Mouse (Mus musculus): ENCODE data around the gene Dnhd1. TPM values are rescaled to one million over a fixed set of nuclear protein-coding genes. Genes with fewer than 3 reads are reported as not detected.
"Not testable (repeated sequence)": the region's sequence is repeated elsewhere in the genome, so short reads cannot be mapped to it uniquely, and the experiment has no call there.

Gene Dnhd1
- total RNA-seq, 2 experiments from 2014 or later = 5.5 to 6.5 TPM

DNA sequence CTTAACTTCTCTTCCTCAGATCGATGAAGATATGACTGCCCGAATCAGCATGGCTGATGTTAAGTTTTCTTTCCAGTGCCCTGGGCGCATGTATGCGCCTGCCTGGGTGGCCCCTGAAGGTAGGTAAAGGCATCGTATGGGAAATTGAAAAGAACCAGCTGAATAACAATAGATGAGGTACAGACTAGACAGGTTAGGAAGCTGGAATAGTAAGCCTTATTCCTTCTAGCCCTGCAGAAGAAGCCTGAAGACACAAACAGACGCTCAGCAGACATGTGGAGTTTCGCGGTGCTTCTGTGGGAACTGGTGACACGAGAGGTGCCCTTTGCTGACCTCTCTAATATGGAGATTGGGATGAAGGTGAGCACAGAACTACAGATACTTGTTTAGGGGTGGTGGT lies 91.4 kb downstream of the Dnhd1 start:
- DNase-seq = no peak

- DNase-seq = not testable (repeated sequence)
Observed at GRCm38 (mm10) chr7:105742539-105743215, 92.0 kb downstream of the Dnhd1 start.

- not testable (repeated sequence) for DNase-seq
Observed at GRCm38 (mm10) chr7:105743246-105743925, 92.8 kb downstream of the Dnhd1 start.

GRCm38 (mm10) chr7:105743926-105744590 lies 93.4 kb downstream of the Dnhd1 start, which contains the start of gene Taf10:
Taf10 (minus strand) TSS chr7:105744361.
- peak; percentile 84 to 85 for DNase-seq

- no peak for DNase-seq
Observed at GRCm38 (mm10) chr7:105747776-105748175, 97.1 kb downstream of the Dnhd1 start.

GRCm38 (mm10) chr7:105751491-105752433 lies 101.1 kb downstream of the Dnhd1 start, which contains the start of gene Tpp1:
Tpp1 (minus strand) TSS chr7:105752235.
- DNase-seq = peak; percentile 91 to 92

DNA sequence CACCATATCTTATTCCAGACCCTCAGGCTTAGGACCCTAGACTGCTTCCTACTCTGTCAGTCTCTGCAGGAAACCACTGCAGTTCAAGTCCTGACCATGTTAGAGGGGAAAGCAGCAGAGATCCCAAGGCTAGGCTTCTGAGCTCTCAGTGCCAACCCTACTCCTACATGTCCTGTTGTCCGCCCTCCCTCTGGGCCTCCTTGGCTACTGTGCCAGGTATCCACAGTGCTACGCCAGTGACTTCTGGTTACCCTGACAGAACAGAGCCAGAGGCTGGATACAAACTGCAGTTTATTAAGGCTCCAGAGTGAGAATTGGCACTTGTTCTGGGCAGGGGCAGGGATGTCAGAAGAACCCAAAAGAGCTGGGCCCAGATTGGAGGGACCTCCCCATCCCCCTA lies 102.1 kb downstream of the Dnhd1 start:
- DNase-seq = no peak

DNA sequence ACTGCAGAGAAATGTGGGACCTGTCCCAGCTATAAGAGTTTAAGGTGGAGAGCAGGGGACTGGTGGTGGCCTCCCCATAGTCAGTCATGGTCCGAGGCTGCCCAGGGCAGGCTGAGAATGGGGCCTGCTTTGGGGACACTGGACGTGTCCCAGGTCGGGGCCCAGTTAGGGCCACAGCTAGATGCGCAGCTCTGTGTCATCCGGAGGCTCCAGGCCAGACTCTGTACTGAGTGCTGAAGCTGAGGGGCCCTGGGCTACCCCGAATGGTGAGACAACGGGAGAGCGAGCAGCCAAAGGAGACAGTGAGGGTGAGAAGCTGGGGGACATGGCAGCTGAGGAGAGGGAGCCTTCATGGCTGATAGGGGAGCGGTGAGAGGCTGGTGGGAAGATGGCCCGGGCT lies 102.7 kb downstream of the Dnhd1 start:
- DNase-seq = no peak

DNA sequence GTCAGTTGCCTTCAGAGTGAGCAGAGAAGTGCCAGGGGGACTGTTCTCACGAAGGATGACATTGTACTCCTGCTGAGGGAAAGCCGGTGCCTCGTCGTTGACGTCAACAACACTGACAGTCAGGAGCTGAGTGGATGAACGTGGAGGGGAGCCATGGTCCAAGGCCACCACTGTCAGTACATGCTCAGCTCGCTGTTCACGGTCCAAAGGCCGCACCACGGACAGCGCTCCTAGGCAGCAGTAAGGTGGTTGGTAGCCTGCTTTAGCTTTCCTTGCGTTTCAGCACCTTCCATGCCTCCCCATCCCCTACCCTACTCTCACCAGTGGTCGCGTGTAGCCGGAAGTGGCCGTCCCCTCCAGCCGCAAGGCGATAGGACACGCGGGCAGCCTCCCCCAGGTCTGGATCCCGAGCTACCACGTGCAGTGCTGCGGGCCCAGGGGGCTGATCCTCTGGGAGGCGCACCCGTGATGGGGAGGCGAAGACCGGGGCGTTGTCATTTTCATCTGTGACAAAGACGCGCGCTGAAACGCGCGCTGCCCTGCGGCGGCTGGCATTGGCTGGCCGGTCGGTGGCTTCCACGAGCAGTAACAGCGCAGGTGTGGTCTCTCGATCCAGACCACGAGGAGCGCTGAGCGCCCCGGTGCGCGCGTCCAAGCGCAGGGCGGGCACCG lies 111.3 kb downstream of the Dnhd1 start:
- no peak for DNase-seq

GRCm38 (mm10) chr7:105762517-105763270 lies 112.1 kb downstream of the Dnhd1 start:
- no peak for DNase-seq

DNA sequence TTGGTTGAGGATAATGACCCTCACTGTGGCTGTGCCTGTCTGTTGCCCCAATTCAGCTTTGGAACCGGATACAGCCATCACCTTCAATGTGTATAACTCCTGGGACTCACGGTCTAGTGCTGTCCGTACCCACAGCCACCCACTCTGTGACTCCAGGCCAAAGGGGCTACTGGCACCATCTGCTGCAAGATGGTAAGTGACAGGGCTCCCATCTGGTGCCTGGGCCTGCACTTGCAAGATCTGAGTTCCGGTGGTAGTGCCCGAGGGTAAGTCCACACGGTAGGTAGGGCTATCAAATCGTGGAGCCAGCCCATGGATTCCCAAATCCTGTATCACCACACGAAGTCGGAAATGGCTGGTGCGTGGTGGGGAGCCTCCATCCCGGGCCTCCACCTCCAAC lies 113.7 kb downstream of the Dnhd1 start:
- no peak for DNase-seq

GRCm38 (mm10) chr7:105767729-105768165 lies 117.1 kb downstream of the Dnhd1 start:
- no peak for DNase-seq

DNA sequence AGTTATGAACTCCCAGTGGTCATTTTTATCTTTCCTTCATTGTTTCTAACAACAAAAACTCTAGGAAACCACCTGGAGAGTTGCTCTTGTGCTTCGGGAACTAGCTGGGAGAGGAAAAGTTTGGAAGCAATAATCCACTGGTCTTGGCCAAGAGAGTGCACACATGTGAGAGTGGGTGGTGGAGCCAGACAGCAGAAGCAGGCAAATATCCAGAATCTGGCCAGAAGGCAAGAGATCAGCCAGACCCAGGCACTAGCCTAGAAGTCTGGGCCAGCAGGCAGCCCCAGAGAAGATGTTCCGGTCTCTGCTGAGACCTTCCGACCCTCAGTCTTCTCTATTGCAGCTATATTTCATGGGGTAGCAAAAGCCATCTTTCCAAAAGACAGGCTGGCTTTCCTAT lies 119.3 kb downstream of the Dnhd1 start:
- no peak for DNase-seq

Other genes starting within 250 kb of the Dnhd1 start
- under 1 TPM; 0.43 to 0.90 TPM for gene Cnga4, start 246.3 kb upstream of the Dnhd1 start, total RNA-seq (2021)
- 1 to 10 TPM; 5.9 to 6.6 TPM for gene Cckbr, start 225.1 kb upstream of the Dnhd1 start, total RNA-seq (2021)
- 10 to 100 TPM; 12.7 to 13.2 TPM for gene Cavin3, start 168.5 kb upstream of the Dnhd1 start, total RNA-seq (2021)
- gene Smpd1, start 96.5 kb upstream of the Dnhd1 start, total RNA-seq (2021) = 10 to 100 TPM; 78.8 to 87.0 TPM
- 100 to 1,000 TPM; 352 to 385 TPM for gene Apbb1, start 69.2 kb upstream of the Dnhd1 start, total RNA-seq (2021)
- under 1 TPM in 1 of 2 experiments, not detected in 1; 0.22 TPM for gene Hpx, start 50.7 kb upstream of the Dnhd1 start, total RNA-seq (2021)
- 100 to 1,000 TPM; 129 to 139 TPM for gene Trim3, start 17.3 kb upstream of the Dnhd1 start, total RNA-seq (2021)
- gene Timm10b, start 10.8 kb upstream of the Dnhd1 start, total RNA-seq (2021) = 10 to 100 TPM; 67.3 to 67.7 TPM
- 100 to 1,000 TPM in 1 of 2 experiments, 10 to 100 TPM in 1; 96.9 to 108 TPM for gene Arfip2, start 10.4 kb upstream of the Dnhd1 start, total RNA-seq (2021)
- 10 to 100 TPM; 14.7 TPM for gene Gm45799, start 10.3 kb upstream of the Dnhd1 start, total RNA-seq (2021)
- gene Ilk, start 85.8 kb downstream of the Dnhd1 start, total RNA-seq (2021) = 10 to 100 TPM; 76.6 to 81.7 TPM
- 10 to 100 TPM; 10.7 to 15.8 TPM for gene Rrp8, start 86.6 kb downstream of the Dnhd1 start, total RNA-seq (2021)
- 100 to 1,000 TPM; 119 to 122 TPM for gene Taf10, start 93.5 kb downstream of the Dnhd1 start, total RNA-seq (2021)
- 10 to 100 TPM; 59.7 to 67.7 TPM for gene Tpp1, start 101.4 kb downstream of the Dnhd1 start, total RNA-seq (2021)
- gene Dchs1, start 136.8 kb downstream of the Dnhd1 start, total RNA-seq (2021) = 10 to 100 TPM; 13.9 to 15.6 TPM
- gene Mrpl17, start 160.3 kb downstream of the Dnhd1 start, total RNA-seq (2021) = 100 to 1,000 TPM; 107 to 108 TPM

Measured in layer of hippocampus, postnatal 36 days (tissue).